Comparison of ENCODE assay signal across 10 mouse cellular contexts in genomic region chr19:56745061-56745460, GRCm38 (mm10). TPM values are rescaled to one million over a fixed set of nuclear protein-coding genes. Genes with fewer than 3 reads are reported as not detected.
DNase-seq lines count a peak whose midpoint lies in the region; ATAC-seq and TF ChIP-seq lines count a peak whose summit lies in the region.
"Had no signal": no experiment of that assay in that cellular context is flagged by ENCODE, and none has a peak within 500 bp of the region (broad histone marks: within the 10 kb centered on the region; RNA-seq: fewer than 3 reads in every experiment).

No protein-coding gene starts in this region.

- H3K36me3 ChIP-seq in heart, adult 2 months (ENCODE audit: control insufficient read depth, insufficient read depth, low read length), result no peaks in the 10 kb centered on the region
- H3K36me3 ChIP-seq in heart, embryonic 11.5 days (ENCODE audit: control insufficient read depth, insufficient read depth, low read length), result no peaks in the 10 kb centered on the region
- H3K36me3 ChIP-seq in testis, adult 2 months (ENCODE audit: control insufficient read depth, insufficient read depth, low read length), result no peaks in the 10 kb centered on the region
- no peaks in the 10 kb centered on the region for H3K36me3 ChIP-seq in lung, embryonic 14.5 days (ENCODE audit: insufficient read depth)
- H3K36me3 ChIP-seq: liver, embryonic 13.5 days; stomach, embryonic 15.5 days had no signal

- peak; percentile 39; the same call in 1 of the 2 replicates for TF ChIP-seq POLR2A in heart, adult 2 months (IDR thresholded peaks at IDR 0.05; ENCODE audit: insufficient read depth, low read depth, low read length)
- TF ChIP-seq POLR2A in testis, adult 2 months (IDR thresholded peaks at IDR 0.05; ENCODE audit: control insufficient read depth, low read depth, low read length), result no peak

- peak overlapping the region; percentile 83 for H3K27ac ChIP-seq in heart, adult 2 months
- H3K27ac ChIP-seq in heart, embryonic 11.5 days (ENCODE audit: low read depth, low read length), result no peak overlapping the region
- H3K27ac ChIP-seq in testis, adult 2 months (ENCODE audit: control insufficient read depth, insufficient read depth, low read depth, low read length), result no peak overlapping the region
- H3K27ac ChIP-seq in lung, embryonic 14.5 days (ENCODE audit: low read depth), result no peak overlapping the region
- H3K27ac ChIP-seq: liver, embryonic 13.5 days; stomach, embryonic 15.5 days had no signal

- peaks cover 9% of the 10 kb centered on the region for H3K4me1 ChIP-seq in heart, adult 2 months (ENCODE audit: control insufficient read depth, insufficient read depth, low read length)
- peaks cover 11% of the 10 kb centered on the region for H3K4me1 ChIP-seq in heart, embryonic 11.5 days (ENCODE audit: control insufficient read depth, insufficient read depth, low read length)
- H3K4me1 ChIP-seq in testis, adult 2 months (ENCODE audit: control insufficient read depth, insufficient read depth, low read length), result peaks cover 2% of the 10 kb centered on the region
- peaks cover 7% of the 10 kb centered on the region; the same call in 1 of the 2 replicates for H3K4me1 ChIP-seq in lung, embryonic 14.5 days (ENCODE audit: insufficient read depth)
- H3K4me1 ChIP-seq: liver, embryonic 13.5 days; stomach, embryonic 15.5 days had no signal

- peak in 1 of 2 experiments; percentile 64 for DNase-seq in heart, adult 2 months
- no peak for DNase-seq in testis, postnatal 10 days (ENCODE audit: low spot score)
- DNase-seq in lung, embryonic 14.5 days, result no peak
- no peak for DNase-seq in Muller cell, postnatal 12 days (ENCODE audit: inconsistent ontology term)
- DNase-seq in left cerebral cortex, adult 8-10 months (ENCODE audit: low spot score in 2 of 2), result no peak
- DNase-seq: liver, embryonic 13.5 days had no signal

- H3K79me2 ChIP-seq in heart, adult 2 months (replicated peaks; ENCODE audit: control insufficient read depth, insufficient read depth, low read length), result no peaks in the 10 kb centered on the region

- intact Hi-C loops in heart, adult 2 months (cut with DNase I), result loop anchor here (2.0 kb wide), 1 partner anchor 30 kb away; no protein-coding TSS in a partner anchor

- peak overlapping the region; percentile 34 for H3K9ac ChIP-seq in heart, adult 2 months (ENCODE audit: low read depth, low read length)
- H3K9ac ChIP-seq in heart, embryonic 11.5 days (ENCODE audit: low read depth, low read length), result no peak overlapping the region
- no peak overlapping the region for H3K9ac ChIP-seq in lung, embryonic 14.5 days
- H3K9ac ChIP-seq: liver, embryonic 13.5 days; stomach, embryonic 15.5 days had no signal

- no peaks in the 10 kb centered on the region for H3K9me3 ChIP-seq in heart, embryonic 11.5 days (replicated peaks; ENCODE audit: control insufficient read depth, low read length)
- no peaks in the 10 kb centered on the region for H3K9me3 ChIP-seq in lung, embryonic 14.5 days (ENCODE audit: low read depth, low read length)
- H3K9me3 ChIP-seq: liver, embryonic 13.5 days; stomach, embryonic 15.5 days had no signal

- TF ChIP-seq CTCF in heart, adult 2 months (IDR thresholded peaks at IDR 0.05), result peak; percentile 63
- 0 out of 2 replicates have a peak, but pooled peaks have one; percentile 12 for TF ChIP-seq CTCF in testis, adult 2 months (IDR thresholded peaks at IDR 0.05; ENCODE audit: control insufficient read depth, insufficient read depth, insufficient replicate concordance, low read depth, low read length)
- TF ChIP-seq CTCF in lung, embryonic 14.5 days (IDR thresholded peaks at IDR 0.05; ENCODE audit: low read depth), result peak; percentile 39

- H3K27me3 ChIP-seq in heart, adult 2 months (ENCODE audit: control insufficient read depth, insufficient read depth, low read length), result no peaks in the 10 kb centered on the region
- H3K27me3 ChIP-seq in heart, embryonic 11.5 days (ENCODE audit: control insufficient read depth, insufficient read depth, low read length), result no peaks in the 10 kb centered on the region
- no peaks in the 10 kb centered on the region for H3K27me3 ChIP-seq in testis, adult 2 months (ENCODE audit: control insufficient read depth, insufficient read depth, low read length)
- no peaks in the 10 kb centered on the region for H3K27me3 ChIP-seq in lung, embryonic 14.5 days (ENCODE audit: insufficient read depth, low read length)
- H3K27me3 ChIP-seq: stomach, embryonic 15.5 days had no signal

- H3K4me2 ChIP-seq in heart, embryonic 11.5 days, result no peak overlapping the region
- no peak overlapping the region for H3K4me2 ChIP-seq in lung, embryonic 14.5 days
- H3K4me2 ChIP-seq: liver, embryonic 13.5 days; stomach, embryonic 15.5 days had no signal

- no peak for ATAC-seq in heart, embryonic 11.5 days (replicated peaks; ENCODE audit: insufficient number of reproducible peaks, low FRiP score, low TSS enrichment)
- no peak for ATAC-seq in lung, embryonic 14.5 days (ENCODE audit: insufficient read depth)
- ATAC-seq in erythroid progenitor cell, adult 5-6 weeks (replicated peaks; ENCODE audit: low FRiP score, poor library complexity, severe bottlenecking), result no peak

- peak overlapping the region; percentile 29 for H3K4me3 ChIP-seq in heart, adult 2 months
- H3K4me3 ChIP-seq in heart, embryonic 11.5 days (ENCODE audit: low read depth, low read length), result no peak overlapping the region
- no peak overlapping the region for H3K4me3 ChIP-seq in testis, adult 2 months (ENCODE audit: control insufficient read depth, low read depth, low read length)
- no peak overlapping the region for H3K4me3 ChIP-seq in lung, embryonic 14.5 days (ENCODE audit: low read depth, low read length)
- H3K4me3 ChIP-seq: liver, embryonic 13.5 days; stomach, embryonic 15.5 days had no signal

- WGBS in heart, adult 2 months, result 52% methylated on average over 7 of the region's 7 CpGs
- 59% methylated on average over 7 of the region's 7 CpGs for WGBS in heart, embryonic 11.5 days (ENCODE audit: insufficient replicate concordance)
- 72% methylated on average over 7 of the region's 7 CpGs for WGBS in lung, embryonic 14.5 days

- TF ChIP-seq EP300 in heart, adult 2 months (IDR thresholded peaks at IDR 0.05; ENCODE audit: insufficient read depth, low read depth, low read length), result no peak; the same call in 1 of the 2 replicates

RNA-seq across cellular contexts. Expression of gene Adrb1, which starts 23.1 kb away (rescaled TPM):
- 10 to 100 TPM; 18.0 to 28.4 TPM for total RNA-seq in heart, adult 2 months (2021)
- polyA plus RNA-seq in heart, adult 2 months (2012; rRNA removed), result 18.3 and 20.5 TPM in 2 replicates
- polyA plus RNA-seq in heart, embryonic 11.5 days (2014; fragmentation: Nextera tagmentation; extraction: Ambion mirVana), result 1.5 and 1.8 TPM in 2 replicates
- 1.2 and 1.4 TPM in 2 replicates for polyA plus RNA-seq in testis, adult 2 months (2012; rRNA removed)
- polyA plus RNA-seq in lung, embryonic 14.5 days (2014; fragmentation: Nextera tagmentation; extraction: Ambion mirVana), result 1.2 and 1.6 TPM in 2 replicates
- not detected in 2 replicates for total RNA-seq in erythroid progenitor cell, adult 5-6 weeks (2015; ENCODE audit: low replicate concordance)
- total RNA-seq in erythroid progenitor cell, adult 5-6 weeks (2017; ENCODE audit: low replicate concordance), result 0.45 TPM in 1 of 2 replicates, not detected in the other
- total RNA-seq in left cerebral cortex, adult 8-10 months (2022), result 10 to 100 TPM; 31.2 to 37.7 (median 35.3) TPM

Comparison
In these comparisons a context has a peak if more than half of its experiments do, and no peak if none do; other contexts are left out.
1. CTCF ChIP-seq: peak in every context shown above with its lines; median percentile 63 in heart, adult 2 months; 39 in lung, embryonic 14.5 days; 12 in testis, adult 2 months.